Mouse (Mus musculus) heart, postnatal 0 days (tissue): ENCODE measurements at regions not wholly inside any gene's neighbourhood (a gene's known extent, or its start where the extent isn't known, plus 50 kb on each side); places are given as distances from the start of the nearest gene placed in this dataset.

ENCODE experiments used
- CTCF ChIP-seq: IDR thresholded peaks from 2 replicates; pipeline ENCODE4 v1.5.1; 2016; ENCODE audit warnings: antibody characterized with exemption, control low read depth, low read depth
- EP300 ChIP-seq: IDR thresholded peaks from 2 replicates; pipeline ENCODE4 v1.6.1; 2016; ENCODE audit warnings: antibody characterized with exemption, low read depth

DNA sequence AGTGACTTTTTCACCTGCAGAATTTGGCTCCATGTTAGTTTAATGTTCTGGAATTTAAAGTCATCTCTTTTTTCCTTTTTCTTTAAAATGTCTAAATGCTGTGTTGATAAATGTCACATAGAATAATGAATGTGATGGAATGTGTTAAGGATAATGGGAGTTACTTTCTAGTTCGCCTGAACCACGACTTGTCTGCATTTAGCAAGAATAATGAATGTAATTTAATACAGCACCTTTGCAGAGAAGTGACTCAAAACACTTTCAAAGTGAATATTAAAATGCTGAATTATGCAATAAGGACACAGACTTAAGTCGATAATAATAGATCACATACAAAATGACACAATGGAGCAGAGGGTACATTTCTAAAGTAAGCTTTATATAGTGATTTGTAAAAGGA is 1150.2 kb downstream of the Gsdmc2 start:
- TF ChIP-seq CTCF: no peak
- no peak for TF ChIP-seq EP300
